Mouse (Mus musculus) stomach, postnatal 0 days (tissue): ENCODE data around the gene Sik3.

Experiments used
- CTCF ChIP-seq: IDR thresholded peaks from 2 replicates; pipeline ENCODE4 v1.5.1; 2016; ENCODE audit warnings: antibody characterized with exemption, low read depth, mild to moderate bottlenecking, moderate library complexity
- EP300 ChIP-seq: optimal IDR thresholded peaks from 2 replicates; pipeline ENCODE3; 2016; ENCODE audit warnings: antibody characterized with exemption

DNA sequence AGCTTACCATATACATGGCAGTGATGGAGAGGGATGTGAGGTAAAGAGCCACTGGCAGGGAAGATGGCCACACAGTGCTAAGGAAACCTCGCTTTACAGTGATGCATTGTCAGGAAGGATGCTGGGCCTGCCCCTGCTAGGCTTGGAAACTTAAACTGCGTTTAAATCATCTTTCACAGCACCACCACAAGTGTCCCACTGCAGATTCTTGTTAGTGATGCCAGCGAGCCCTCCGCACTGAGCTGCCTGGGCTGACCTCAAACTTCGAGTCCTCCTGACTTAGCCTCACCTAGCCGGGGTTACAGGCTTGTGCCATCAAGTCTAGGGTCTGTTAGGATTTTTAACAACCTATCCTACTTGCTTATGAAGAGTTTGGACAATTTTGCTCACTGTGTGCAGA lies 161.3 kb downstream of the Sik3 start:
- TF ChIP-seq CTCF (no peak), EP300 (no peak)
